Mouse (Mus musculus): ENCODE results near the gene Lipt2. TPM values are rescaled to one million over a fixed set of nuclear protein-coding genes. Genes with fewer than 3 reads are reported as not detected.

Lipt2 gene
- polyA plus RNA-seq, 1 experiment from 2014 or later, result 16.0 TPM

DNA sequence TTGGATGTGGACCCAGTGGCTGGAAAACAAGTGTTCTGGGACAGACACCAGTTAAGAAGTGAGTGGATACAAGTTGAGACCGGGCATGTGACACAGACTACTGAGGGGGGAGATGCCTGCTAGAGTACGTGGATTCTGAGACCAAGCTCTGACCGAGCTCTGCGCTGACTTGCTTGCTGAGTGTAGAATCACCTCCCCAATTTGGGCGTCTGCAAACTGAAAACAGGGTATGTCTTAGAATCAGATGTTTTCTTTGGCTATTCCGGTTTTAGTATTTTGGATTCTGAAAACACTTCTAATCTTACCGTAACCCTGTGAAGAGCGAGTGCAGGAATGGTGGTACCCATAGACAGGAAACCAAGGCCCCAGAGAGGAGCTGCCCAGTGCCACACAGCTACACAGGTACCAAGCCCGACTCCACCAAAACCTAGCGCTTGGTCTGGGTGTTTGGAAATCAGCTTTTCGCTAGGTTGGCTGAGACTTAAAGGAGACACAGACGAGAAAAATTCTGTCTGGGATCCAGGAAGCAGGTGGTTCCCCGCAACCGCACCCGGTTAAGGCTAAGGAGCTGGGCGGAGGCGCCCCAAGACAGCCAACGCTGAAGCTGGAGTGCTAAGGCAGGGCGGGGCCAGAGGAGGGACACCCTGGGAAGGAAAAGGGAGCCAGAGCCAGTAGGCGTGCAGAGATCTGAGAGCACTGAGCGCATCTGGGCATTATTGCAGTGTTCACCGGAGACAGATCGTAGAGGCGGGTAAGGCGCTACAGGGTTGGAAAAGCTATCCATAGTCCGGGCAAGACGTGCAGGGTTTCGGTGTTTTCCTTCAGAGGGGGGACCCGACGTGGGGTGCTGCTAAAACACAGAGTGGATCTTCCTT is 19.2 kb downstream of the Lipt2 start:
- H3K4me3 ChIP-seq, result peak overlapping the region; percentile 30
- H3K27me3 ChIP-seq (replicated peaks), result peaks cover 41% of the 10 kb centered on the region
- H3K9me3 ChIP-seq, result no peaks in the 10 kb centered on the region
- H3K4me1 ChIP-seq, result peaks cover 13% of the 10 kb centered on the region
- H3K27ac ChIP-seq, result no peak overlapping the region
- WGBS, result 8% methylated on average over 30 of the region's 30 CpGs
- H3K9ac ChIP-seq, result peak overlapping the region; percentile 18; the same call in 1 of the 2 replicates
- H3K4me2 ChIP-seq, result peak overlapping the region; percentile 57
- no peaks in the 10 kb centered on the region for H3K36me3 ChIP-seq (replicated peaks)
- ATAC-seq (replicated peaks), result 0 out of 2 replicates have a peak, but pooled peaks have one; percentile 60

- Histone ChIP-seq H3K4me1 (peaks cover 13% of the 10 kb centered on the region), H3K36me3 (replicated peaks) (no peaks in the 10 kb centered on the region), H3K9me3 (no peaks in the 10 kb centered on the region), H3K27ac (no peak overlapping the region), H3K27me3 (replicated peaks) (peaks cover 41% of the 10 kb centered on the region), H3K9ac (0 out of 2 replicates have a peak overlapping the region, but pooled peaks have one; percentile 18), H3K4me3 (peak overlapping the region; percentile 30), H3K4me2 (peak overlapping the region; percentile 57)
- 1% methylated on average over 15 of the region's 15 CpGs for WGBS
- ATAC-seq (replicated peaks), result no peak
These were observed 19.8 kb downstream of the Lipt2 start for GRCm38 (mm10) chr7:100178891-100179233.

- Histone ChIP-seq H3K36me3 (replicated peaks) (no peaks in the 10 kb centered on the region), H3K4me1 (peaks cover 13% of the 10 kb centered on the region), H3K27me3 (replicated peaks) (peaks cover 41% of the 10 kb centered on the region), H3K9me3 (no peaks in the 10 kb centered on the region), H3K4me3 (no peak overlapping the region), H3K9ac (no peak overlapping the region), H3K27ac (no peak overlapping the region), H3K4me2 (peak overlapping the region; percentile 57)
- 56% methylated on average over 7 of the region's 7 CpGs for whole genome bisulfite sequencing
- no peak for ATAC-seq (replicated peaks)
These were observed 20.3 kb downstream of the Lipt2 start for GRCm38 (mm10) chr7:100179394-100179793.

DNA sequence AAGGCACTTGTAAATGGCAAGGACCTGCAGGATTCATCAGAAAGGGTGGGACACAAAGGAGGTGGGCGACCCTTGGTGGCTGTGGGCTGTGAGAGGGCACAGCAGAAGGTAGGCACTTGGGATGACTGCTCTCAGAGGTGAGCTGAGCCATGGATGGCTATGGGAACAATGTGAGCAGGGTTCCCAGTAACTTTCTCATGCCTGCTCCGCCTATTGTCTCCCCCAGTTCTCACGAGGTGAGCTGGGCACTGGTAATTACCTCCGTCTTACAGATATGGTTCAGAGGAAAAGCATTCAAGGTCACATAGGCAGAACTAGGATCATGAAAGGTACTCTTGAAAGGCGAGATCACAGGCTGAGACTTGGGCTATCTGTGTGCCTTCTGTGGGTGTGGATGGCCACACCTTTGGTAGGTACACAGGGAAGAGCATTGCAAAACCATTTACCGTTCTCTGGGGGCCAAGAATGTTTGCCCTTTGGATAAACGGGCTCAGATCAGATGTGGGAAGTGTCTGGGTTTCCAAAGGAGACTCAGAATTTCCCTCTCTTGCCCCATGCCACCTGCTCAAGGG is 20.8 kb downstream of the Lipt2 start:
- H3K4me2 ChIP-seq, result no peak overlapping the region
- 74% methylated on average over 7 of the region's 7 CpGs for WGBS
- no peak overlapping the region for H3K27ac ChIP-seq
- ATAC-seq (replicated peaks), result no peak
- H3K4me3 ChIP-seq, result no peak overlapping the region
- H3K9me3 ChIP-seq, result no peaks in the 10 kb centered on the region
- no peaks in the 10 kb centered on the region for H3K36me3 ChIP-seq (replicated peaks)
- H3K4me1 ChIP-seq, result peaks cover 13% of the 10 kb centered on the region
- no peak overlapping the region for H3K9ac ChIP-seq
- peaks cover 41% of the 10 kb centered on the region for H3K27me3 ChIP-seq (replicated peaks)

DNA sequence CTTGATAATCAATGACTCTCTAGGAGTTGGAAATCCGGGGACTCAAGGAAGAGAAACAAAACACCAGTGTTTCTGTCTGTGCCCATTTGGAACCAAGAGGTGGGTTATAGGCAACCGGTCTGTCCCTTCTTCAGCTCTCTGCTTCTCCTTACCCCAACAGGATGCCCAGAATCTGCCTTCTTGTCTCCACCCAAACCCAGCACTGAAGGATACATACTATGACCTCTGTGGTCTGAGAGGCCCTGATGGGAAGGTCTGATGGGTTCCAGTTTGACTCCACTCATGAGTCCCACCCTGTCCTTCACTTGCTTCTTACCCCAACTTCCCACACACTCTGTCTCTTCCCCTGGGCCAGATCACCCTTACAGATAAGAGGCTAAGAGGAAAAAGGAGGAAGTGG is 22.1 kb downstream of the Lipt2 start:
- peaks cover 40% of the 10 kb centered on the region for H3K27me3 ChIP-seq (replicated peaks)
- WGBS, result 77% methylated on average over 2 of the region's 2 CpGs

DNA sequence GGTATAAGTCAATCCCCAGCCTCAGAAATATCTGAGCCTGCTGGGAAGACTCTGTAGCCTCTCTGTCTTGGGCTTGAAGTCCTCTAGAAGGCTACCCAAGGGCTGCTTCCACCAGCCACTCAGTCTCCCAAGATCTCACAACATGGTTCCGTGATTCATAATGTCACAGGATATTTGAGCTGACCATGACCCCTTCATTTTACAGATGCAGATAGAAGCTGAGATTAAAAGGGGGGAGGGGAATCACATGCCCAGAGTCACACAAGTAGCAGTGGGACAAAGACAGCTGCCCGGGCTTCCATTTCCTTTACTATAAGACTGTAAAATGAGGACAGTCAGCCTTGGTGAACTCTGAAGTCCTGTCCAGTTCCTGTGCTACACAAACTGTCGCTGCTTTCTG is 22.5 kb downstream of the Lipt2 start:
- Histone ChIP-seq H3K27ac (no peak overlapping the region), H3K27me3 (replicated peaks) (peaks cover 40% of the 10 kb centered on the region), H3K4me2 (no peak overlapping the region), H3K4me1 (peaks cover 13% of the 10 kb centered on the region), H3K9ac (no peak overlapping the region), H3K36me3 (replicated peaks) (no peaks in the 10 kb centered on the region), H3K9me3 (no peaks in the 10 kb centered on the region), H3K4me3 (no peak overlapping the region)
- no peak for ATAC-seq (replicated peaks)
- WGBS, result 80% methylated on average over 3 of the region's 3 CpGs

More for the DNA sequence above, 22.1 kb downstream of the Lipt2 start:
- peaks cover 13% of the 10 kb centered on the region for H3K4me1 ChIP-seq
- H3K36me3 ChIP-seq (replicated peaks), result no peaks in the 10 kb centered on the region
- no peak overlapping the region for H3K27ac ChIP-seq
- H3K4me3 ChIP-seq, result no peak overlapping the region
- H3K9me3 ChIP-seq, result no peaks in the 10 kb centered on the region
- no peak overlapping the region for H3K4me2 ChIP-seq
- H3K9ac ChIP-seq, result no peak overlapping the region
- no peak for ATAC-seq (replicated peaks)

GRCm38 (mm10) chr7:100182388-100182787 is 23.3 kb downstream of the Lipt2 start:
- Histone ChIP-seq H3K9me3 (no peaks in the 10 kb centered on the region), H3K9ac (no peak overlapping the region), H3K4me3 (no peak overlapping the region), H3K4me1 (peaks cover 13% of the 10 kb centered on the region), H3K36me3 (replicated peaks) (no peaks in the 10 kb centered on the region), H3K4me2 (no peak overlapping the region), H3K27me3 (replicated peaks) (peaks cover 32% of the 10 kb centered on the region), H3K27ac (no peak overlapping the region)
- WGBS, result 79% methylated on average over 3 of the region's 3 CpGs
- ATAC-seq (replicated peaks), result no peak

GRCm38 (mm10) chr7:100187601-100188000 is 28.5 kb downstream of the Lipt2 start:
- H3K9me3 ChIP-seq, result no peaks in the 10 kb centered on the region
- no peak overlapping the region for H3K9ac ChIP-seq
- no peak overlapping the region for H3K4me3 ChIP-seq
- H3K27ac ChIP-seq, result no peak overlapping the region
- ATAC-seq (replicated peaks), result 0 out of 2 replicates have a peak, but pooled peaks have one; percentile 24
- peaks cover 3% of the 10 kb centered on the region; the same call in 1 of the 2 replicates for H3K27me3 ChIP-seq (replicated peaks)
- no peak overlapping the region for H3K4me2 ChIP-seq
- H3K36me3 ChIP-seq (replicated peaks), result no peaks in the 10 kb centered on the region
- WGBS, result 25% methylated on average over 7 of the region's 7 CpGs
- no peaks in the 10 kb centered on the region for H3K4me1 ChIP-seq

- Histone ChIP-seq H3K9me3 (no peaks in the 10 kb centered on the region), H3K4me3 (no peak overlapping the region), H3K27me3 (replicated peaks) (peaks cover 3% of the 10 kb centered on the region; the same call in 1 of the 2 replicates), H3K4me2 (no peak overlapping the region), H3K4me1 (no peaks in the 10 kb centered on the region), H3K27ac (no peak overlapping the region), H3K36me3 (replicated peaks) (no peaks in the 10 kb centered on the region), H3K9ac (no peak overlapping the region)
- 29% methylated on average over 4 of the region's 4 CpGs for WGBS
- no peak for ATAC-seq (replicated peaks)
These were observed 31.1 kb downstream of the Lipt2 start for GRCm38 (mm10) chr7:100190167-100190566.

GRCm38 (mm10) chr7:100190778-100191177 is 31.7 kb downstream of the Lipt2 start:
- H3K9me3 ChIP-seq, result no peaks in the 10 kb centered on the region
- H3K36me3 ChIP-seq (replicated peaks), result no peaks in the 10 kb centered on the region
- peak; percentile 71 for ATAC-seq (replicated peaks)
- no peaks in the 10 kb centered on the region for H3K4me1 ChIP-seq
- no peak overlapping the region for H3K9ac ChIP-seq
- no peak overlapping the region for H3K27ac ChIP-seq
- WGBS, result 4% methylated on average over 4 of the region's 4 CpGs
- H3K27me3 ChIP-seq (replicated peaks), result peaks cover 3% of the 10 kb centered on the region; the same call in 1 of the 2 replicates
- no peak overlapping the region for H3K4me2 ChIP-seq
- H3K4me3 ChIP-seq, result no peak overlapping the region

DNA sequence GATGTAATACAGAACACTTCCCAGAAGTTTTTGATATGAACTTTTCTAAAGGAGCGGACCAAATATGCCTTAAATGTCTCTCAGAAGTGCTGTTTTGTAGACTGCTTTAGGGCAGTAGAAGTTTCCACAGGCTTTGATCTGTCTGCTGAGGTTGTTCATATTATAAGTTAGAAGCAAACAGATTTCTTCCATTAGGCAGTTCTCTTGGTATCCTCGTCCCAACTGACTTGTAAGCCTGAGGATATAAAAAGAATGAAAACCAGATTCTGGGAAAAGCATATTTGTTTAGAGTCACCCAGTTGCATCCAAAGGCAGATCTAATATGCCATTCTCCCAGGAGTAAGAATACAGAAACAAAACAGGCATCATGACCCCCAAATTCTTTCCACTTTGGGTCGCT is 42.1 kb downstream of the Lipt2 start:
- no peak overlapping the region for H3K4me2 ChIP-seq
- H3K36me3 ChIP-seq (replicated peaks), result no peaks in the 10 kb centered on the region
- ATAC-seq (replicated peaks), result no peak
- no peak overlapping the region for H3K27ac ChIP-seq
- H3K9ac ChIP-seq, result no peak overlapping the region
- H3K27me3 ChIP-seq (replicated peaks), result no peaks in the 10 kb centered on the region
- H3K4me3 ChIP-seq, result no peak overlapping the region
- 88% methylated on average over 3 of the region's 3 CpGs for WGBS
- no peaks in the 10 kb centered on the region for H3K9me3 ChIP-seq
- no peaks in the 10 kb centered on the region for H3K4me1 ChIP-seq

- ATAC-seq (replicated peaks), result no peak
- Histone ChIP-seq H3K4me3 (no peak overlapping the region), H3K36me3 (replicated peaks) (no peaks in the 10 kb centered on the region), H3K4me1 (no peaks in the 10 kb centered on the region), H3K9me3 (no peaks in the 10 kb centered on the region), H3K9ac (no peak overlapping the region), H3K4me2 (no peak overlapping the region), H3K27me3 (replicated peaks) (no peaks in the 10 kb centered on the region), H3K27ac (no peak overlapping the region)
- 57% methylated on average over 3 of the region's 3 CpGs for WGBS
These were observed 44.5 kb downstream of the Lipt2 start for GRCm38 (mm10) chr7:100203616-100204015.
